Mouse (Mus musculus) hindbrain, embryonic 14.5 days (tissue): ENCODE results near the gene Il20ra. TPM values are rescaled to one million over a fixed set of nuclear protein-coding genes. Genes with fewer than 3 reads are reported as not detected.

ENCODE experiments used
- ATAC-seq: fragments of 200-750 bp; cut with Nextera tagmentation; 2 replicates; pipeline ENCODE4 v1.8.0; 2017; ENCODE audit warnings: moderate number of reproducible peaks, mild to moderate bottlenecking, moderate TSS enrichment, moderate library complexity; ENCODE audit not compliant: low FRiP score
- DNase-seq: peaks from one replicate; pipeline ENCODE4 v3.0.0-alpha.2; 2015; ENCODE audit warnings: low spot score
- H3K27ac ChIP-seq: fragments of 300-500 bp; sonication (generic); 2 replicates; pipeline ENCODE4 v1.5.1; 2014; ENCODE audit warnings: mild to moderate bottlenecking, moderate library complexity
- H3K27me3 ChIP-seq: fragments of 300-500 bp; sonication (generic); 2 replicates; pipeline ENCODE4 v1.6.1; 2014; ENCODE audit warnings: mild to moderate bottlenecking, low read length, mixed read lengths; ENCODE audit not compliant: control insufficient read depth, insufficient read depth
- H3K36me3 ChIP-seq: fragments of 300-500 bp; sonication (generic); replicated peaks from 2 replicates; pipeline ENCODE4 v1.6.1; 2014; ENCODE audit not compliant: control insufficient read depth, insufficient read depth
- H3K4me1 ChIP-seq: fragments of 300-500 bp; sonication (generic); replicated peaks from 2 replicates; pipeline ENCODE4 v1.6.1; 2014; ENCODE audit warnings: antibody characterized with exemption, low read length, mixed read lengths; ENCODE audit not compliant: control insufficient read depth, insufficient read depth
- H3K4me2 ChIP-seq: fragments of 300-500 bp; sonication (generic); replicated peaks from 2 replicates; pipeline ENCODE4 v1.6.1; 2014; ENCODE audit warnings: mild to moderate bottlenecking, moderate library complexity
- H3K4me3 ChIP-seq: fragments of 300-500 bp; sonication (generic); replicated peaks from 2 replicates; pipeline ENCODE4 v1.5.1; 2014; ENCODE audit warnings: mild to moderate bottlenecking, low read length
- H3K9ac ChIP-seq: fragments of 300-500 bp; sonication (generic); 2 replicates; pipeline ENCODE4 v1.6.1; 2014
- H3K9me3 ChIP-seq: fragments of 300-500 bp; sonication (generic); 2 replicates; pipeline ENCODE4 v1.6.1; 2016; ENCODE audit warnings: low read length; ENCODE audit not compliant: control insufficient read depth
- WGBS: fragments of 180-500 bp; shearing (Covaris S2); extraction: QIAGEN DNeasy Blood & Tissue Kit; methylation state at CpG from one replicate; pipeline ENCODE4 v1.1.7; 2014; 5-methylcytosine and 5-hydroxymethylcytosine counted together
- polyA plus RNA-seq: library from polyadenylated mRNA; unstranded; fragments of >200 nt; fragmentation: Nextera tagmentation; extraction: Ambion mirVana; gene quantifications from 2 replicates; pipeline ENCODE4 v1.2.1, GENCODE M21; 2014

Gene Il20ra
- polyA plus RNA-seq, 1 experiment from 2014 or later, result 0.27 TPM

DNA sequence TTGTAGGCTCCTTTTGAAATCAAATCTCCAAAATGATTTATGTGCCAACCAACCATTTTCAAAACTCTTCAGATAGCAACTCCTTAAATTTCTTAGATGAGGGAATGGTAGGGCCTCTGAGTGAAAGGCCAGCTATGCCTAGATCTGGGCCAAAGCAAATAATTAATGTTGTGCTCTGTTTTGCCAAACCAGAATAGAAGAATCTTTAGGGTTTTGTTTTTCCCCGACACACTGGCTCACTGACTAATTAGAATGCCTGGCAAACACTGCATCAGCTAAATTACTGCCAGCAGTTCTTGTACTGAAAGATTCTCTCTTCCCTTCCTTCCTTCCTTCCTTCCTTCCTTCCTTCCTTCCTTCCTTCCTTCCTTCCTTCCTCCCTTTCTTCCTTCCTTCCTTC, 13.0 kb upstream of the Il20ra start:
- Histone ChIP-seq H3K4me3 (no peak overlapping the region), H3K36me3 (no peaks in the 10 kb centered on the region), H3K4me2 (no peak overlapping the region), H3K27ac (no peak overlapping the region), H3K27me3 (no peaks in the 10 kb centered on the region), H3K9me3 (no peaks in the 10 kb centered on the region), H3K9ac (no peak overlapping the region), H3K4me1 (no peaks in the 10 kb centered on the region)
- WGBS, result 39% methylated on average over 1 of the region's 1 CpGs
- DNase-seq, result no peak
- ATAC-seq, result no peak

DNA sequence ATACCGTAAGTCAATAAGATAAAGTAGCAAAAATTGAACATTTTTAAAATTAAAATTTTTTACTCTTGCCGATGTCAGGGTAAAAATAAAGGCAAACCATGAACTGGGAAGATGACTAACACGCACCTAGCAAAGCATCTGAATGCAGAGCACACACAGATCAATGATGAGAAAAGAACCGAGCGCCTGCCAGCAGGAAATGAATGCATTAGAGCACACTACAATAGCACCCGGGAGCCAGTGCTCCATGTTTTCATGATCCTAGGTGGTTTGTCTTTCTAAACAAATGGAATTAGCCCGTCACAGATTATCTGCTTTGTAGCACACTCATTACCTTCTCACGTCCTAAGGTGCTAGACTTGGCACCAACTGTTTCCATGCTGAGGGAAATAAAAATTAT, 7.9 kb upstream of the Il20ra start:
- Histone ChIP-seq H3K4me3 (no peak overlapping the region), H3K4me1 (no peaks in the 10 kb centered on the region), H3K27me3 (no peaks in the 10 kb centered on the region), H3K9me3 (no peaks in the 10 kb centered on the region), H3K9ac (no peak overlapping the region), H3K36me3 (no peaks in the 10 kb centered on the region), H3K4me2 (no peak overlapping the region), H3K27ac (no peak overlapping the region)
- 37% methylated on average over 8 of the region's 8 CpGs for WGBS
- no peak for ATAC-seq
- DNase-seq, result no peak

DNA sequence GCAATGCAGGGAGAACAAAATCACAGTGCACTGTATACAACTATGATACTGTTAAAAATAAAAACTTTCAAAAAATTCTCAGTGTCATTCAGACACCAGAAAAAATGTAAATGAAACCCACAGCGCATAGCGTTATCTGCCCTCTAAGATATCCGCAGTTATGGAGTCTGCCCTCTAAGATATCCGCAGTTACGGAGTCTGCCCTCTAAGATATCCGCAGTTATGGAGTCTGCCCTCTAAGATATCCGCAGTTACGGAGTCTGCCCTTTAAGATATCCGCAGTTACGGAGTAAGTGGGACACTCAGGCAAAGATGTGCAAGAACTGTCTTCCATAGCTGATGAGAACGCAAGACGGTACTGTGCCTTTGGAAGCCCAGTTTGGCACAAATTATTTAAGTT, 4.6 kb upstream of the Il20ra start:
- Histone ChIP-seq H3K27ac (no peak overlapping the region), H3K9me3 (no peaks in the 10 kb centered on the region), H3K27me3 (peaks cover 13% of the 10 kb centered on the region), H3K4me2 (no peak overlapping the region), H3K4me1 (no peaks in the 10 kb centered on the region), H3K4me3 (no peak overlapping the region), H3K36me3 (no peaks in the 10 kb centered on the region), H3K9ac (no peak overlapping the region)
- WGBS, result 70% methylated on average over 12 of the region's 12 CpGs
- DNase-seq (no peak), ATAC-seq (no peak)

DNA sequence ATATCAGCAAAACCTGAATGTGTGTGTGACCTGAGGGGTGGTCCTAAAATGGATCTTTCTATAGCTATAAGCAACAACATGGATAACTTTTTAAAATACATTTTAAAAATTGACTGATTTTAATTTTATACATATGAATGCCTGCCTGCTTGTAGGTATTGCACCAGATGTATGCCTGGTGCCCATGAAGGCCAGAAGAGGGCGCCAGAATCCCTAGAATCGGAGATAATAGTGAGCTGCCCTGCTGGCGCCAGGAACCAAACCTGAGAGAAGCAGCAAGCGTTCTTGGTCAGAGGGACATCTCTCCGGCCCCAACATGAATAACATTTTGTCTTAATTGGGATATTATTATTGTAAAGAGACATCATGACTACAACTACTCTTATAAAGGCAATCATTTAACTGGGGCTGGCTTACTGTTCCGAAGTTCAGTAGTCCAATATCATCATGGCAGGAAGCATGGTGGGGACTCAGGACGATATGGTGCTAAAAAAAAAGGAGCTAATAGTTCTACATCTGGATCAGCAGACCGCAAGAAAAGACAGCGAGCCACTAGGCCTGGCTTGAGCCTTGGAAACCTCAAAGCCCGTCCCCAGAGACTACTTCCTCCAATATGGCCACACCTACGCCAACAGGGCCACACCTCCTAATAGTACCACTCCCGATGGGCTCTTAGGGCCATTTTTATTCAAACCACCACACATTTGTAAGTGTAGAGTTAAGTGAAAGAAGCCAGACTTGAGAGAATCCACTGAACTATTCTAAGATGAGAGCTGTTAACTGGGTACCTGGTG, 3.9 kb upstream of the Il20ra start:
- Histone ChIP-seq H3K9me3 (no peaks in the 10 kb centered on the region), H3K9ac (no peak overlapping the region), H3K27me3 (peaks cover 20% of the 10 kb centered on the region), H3K4me3 (no peak overlapping the region), H3K36me3 (no peaks in the 10 kb centered on the region), H3K4me2 (no peak overlapping the region), H3K27ac (no peak overlapping the region), H3K4me1 (no peaks in the 10 kb centered on the region)
- ATAC-seq (no peak), DNase-seq (no peak)
- 54% methylated on average over 12 of the region's 12 CpGs for WGBS

DNA sequence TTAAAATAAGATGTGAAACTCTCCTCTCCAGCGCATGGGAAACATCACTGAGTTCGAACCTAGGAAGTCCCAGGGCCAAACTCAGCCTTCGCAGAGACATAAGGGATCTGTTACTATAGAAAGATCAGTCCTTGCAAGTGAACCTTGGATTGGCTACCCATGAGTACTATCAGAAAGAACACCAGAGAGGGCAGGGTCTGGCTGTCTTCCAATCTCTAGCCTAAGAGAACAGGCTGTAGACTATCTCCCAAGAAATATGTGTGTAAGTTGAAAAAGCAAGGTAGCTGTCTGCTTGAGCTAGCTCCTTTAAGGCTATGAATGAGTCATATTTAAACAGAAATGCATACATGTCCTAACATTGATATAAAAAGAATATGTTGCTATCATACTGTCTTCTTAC, 1.4 kb upstream of the Il20ra start:
- WGBS, result 88% methylated on average over 3 of the region's 3 CpGs

DNA sequence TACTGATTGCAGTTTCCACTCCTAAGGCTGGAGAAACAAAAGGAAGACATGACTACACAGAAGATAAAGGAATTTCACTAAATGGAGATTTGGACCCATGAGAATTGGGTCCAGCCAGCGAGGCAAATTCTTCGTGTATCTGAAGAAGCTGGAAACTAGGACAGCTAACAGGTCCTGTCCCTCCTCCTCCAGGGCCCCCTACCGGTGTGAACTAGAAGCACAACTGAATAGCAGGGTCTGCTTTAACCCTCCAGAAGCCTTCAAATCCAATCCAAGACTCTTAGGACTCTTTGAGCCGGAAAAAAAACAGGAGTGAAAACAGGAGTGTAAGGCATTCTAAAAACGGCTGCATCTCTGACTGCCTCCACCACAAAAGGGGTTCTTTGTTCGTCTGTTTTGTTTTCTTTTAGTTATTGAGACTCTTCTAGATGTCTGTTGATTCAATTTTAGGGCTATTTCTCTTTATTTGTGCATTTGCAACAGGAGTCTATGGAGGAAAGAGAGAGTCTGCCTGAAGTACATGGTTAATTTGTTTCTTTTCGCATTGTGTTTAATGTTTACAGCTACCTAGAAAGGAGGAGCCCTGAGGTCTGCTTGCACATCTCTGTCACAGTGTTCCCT, 709 bp upstream of the Il20ra start:
- Histone ChIP-seq H3K4me1 (no peaks in the 10 kb centered on the region), H3K9me3 (no peaks in the 10 kb centered on the region), H3K27me3 (peaks cover 31% of the 10 kb centered on the region), H3K4me2 (peak overlapping the region; percentile 94), H3K4me3 (no peak overlapping the region), H3K36me3 (no peaks in the 10 kb centered on the region), H3K27ac (no peak overlapping the region), H3K9ac (no peak overlapping the region; the same call in 1 of the 2 replicates)
- no peak for ATAC-seq
- WGBS, result 43% methylated on average over 7 of the region's 7 CpGs
- no peak for DNase-seq

More for the DNA sequence above, 1.4 kb upstream of the Il20ra start:
- H3K9me3 ChIP-seq, result no peaks in the 10 kb centered on the region
- H3K9ac ChIP-seq, result no peak overlapping the region
- no peak overlapping the region for H3K4me3 ChIP-seq
- no peak for DNase-seq
- H3K36me3 ChIP-seq, result no peaks in the 10 kb centered on the region
- ATAC-seq, result no peak
- H3K4me2 ChIP-seq, result no peak overlapping the region
- no peak overlapping the region for H3K27ac ChIP-seq
- peaks cover 31% of the 10 kb centered on the region for H3K27me3 ChIP-seq
- H3K4me1 ChIP-seq, result no peaks in the 10 kb centered on the region

DNA sequence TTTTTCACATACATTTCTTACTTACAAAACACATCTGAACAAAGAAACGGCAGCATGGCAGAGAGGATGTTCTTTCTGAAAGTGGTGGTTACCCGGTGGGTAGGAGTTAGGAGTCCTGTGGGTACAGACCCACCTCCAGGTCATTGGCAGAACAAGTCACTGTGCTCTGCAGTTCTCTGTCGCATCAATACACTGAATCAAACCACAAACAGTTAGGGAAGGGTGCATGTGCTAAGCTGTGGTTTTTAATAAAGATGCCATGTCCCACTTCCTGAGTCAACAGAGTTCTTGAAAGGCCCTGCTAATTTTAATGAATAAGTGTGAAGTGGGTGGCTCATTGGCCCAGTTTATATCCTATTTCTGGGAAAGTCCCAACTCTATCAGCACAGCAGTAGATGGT, 6.3 kb downstream of the Il20ra start:
- WGBS, result 92% methylated on average over 3 of the region's 3 CpGs
- no peaks in the 10 kb centered on the region for H3K4me1 ChIP-seq

DNA sequence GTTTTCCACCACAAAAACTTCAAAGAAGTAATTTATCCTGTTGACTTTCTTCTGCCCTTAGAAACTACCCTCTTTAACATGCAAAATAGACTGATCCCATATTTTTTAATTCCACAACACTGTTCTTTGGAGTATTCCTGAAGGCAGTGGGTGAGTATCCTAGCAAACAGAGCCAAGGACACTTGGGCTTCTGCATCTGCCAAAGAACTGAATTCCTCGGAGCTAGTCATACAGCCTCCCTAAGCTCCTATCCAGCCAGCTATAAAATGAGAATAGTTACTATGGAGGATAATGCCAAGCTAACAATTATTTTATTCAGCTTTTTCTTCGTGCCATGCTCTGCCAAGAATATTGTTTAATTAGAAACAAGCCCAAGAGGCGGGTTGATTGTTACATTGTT, 9.9 kb downstream of the Il20ra start:
- Histone ChIP-seq H3K27ac (no peak overlapping the region), H3K36me3 (no peaks in the 10 kb centered on the region), H3K27me3 (no peaks in the 10 kb centered on the region), H3K9me3 (no peaks in the 10 kb centered on the region), H3K4me2 (no peak overlapping the region), H3K4me1 (no peaks in the 10 kb centered on the region), H3K9ac (no peak overlapping the region), H3K4me3 (no peak overlapping the region)
- no peak for DNase-seq
- 59% methylated on average over 3 of the region's 3 CpGs for WGBS
- ATAC-seq, result no peak

More for the DNA sequence above, 6.3 kb downstream of the Il20ra start:
- H3K36me3 ChIP-seq, result no peaks in the 10 kb centered on the region
- H3K27me3 ChIP-seq, result peaks cover 9% of the 10 kb centered on the region
- H3K4me3 ChIP-seq, result no peak overlapping the region
- DNase-seq (no peak), ATAC-seq (no peak)
- no peaks in the 10 kb centered on the region for H3K9me3 ChIP-seq
- no peak overlapping the region for H3K27ac ChIP-seq
- no peak overlapping the region for H3K9ac ChIP-seq
- H3K4me2 ChIP-seq, result no peak overlapping the region

DNA sequence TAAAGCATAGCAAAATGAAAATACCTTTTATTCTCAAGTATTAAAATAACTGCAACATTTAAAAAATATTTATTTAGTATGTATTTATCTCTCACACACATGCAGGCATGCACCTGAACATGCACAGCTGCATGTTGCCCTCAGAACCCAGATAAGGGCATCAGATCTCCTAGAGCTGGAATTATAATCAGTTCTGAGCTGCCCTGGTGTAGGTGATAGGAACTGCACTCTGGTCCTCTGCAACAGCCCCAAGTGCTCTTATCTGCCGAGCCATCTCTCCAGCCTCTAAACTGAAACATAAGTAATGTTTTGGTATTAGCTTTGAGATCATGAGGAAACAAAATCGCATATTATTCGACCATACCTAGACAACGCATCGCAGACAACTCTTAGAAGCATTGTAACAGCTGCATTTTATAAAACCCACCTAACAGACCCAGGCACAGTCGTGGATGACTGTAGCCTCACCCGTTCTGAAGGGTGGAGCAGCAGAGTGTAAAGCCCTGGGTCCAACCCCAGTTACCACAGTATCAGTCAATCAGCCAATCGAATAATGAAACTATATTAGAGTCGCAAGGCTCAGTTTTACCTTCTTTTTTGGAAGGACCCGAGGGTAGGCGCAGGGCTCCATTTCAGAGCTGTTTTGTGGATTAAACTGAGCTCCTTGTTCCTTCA, 11.9 kb downstream of the Il20ra start:
- no peak overlapping the region for H3K4me2 ChIP-seq

More for the DNA sequence above, 11.9 kb downstream of the Il20ra start:
- H3K36me3 ChIP-seq, result no peaks in the 10 kb centered on the region
- H3K4me3 ChIP-seq, result no peak overlapping the region
- H3K27me3 ChIP-seq, result no peaks in the 10 kb centered on the region
- DNase-seq (no peak), ATAC-seq (no peak)
- H3K9ac ChIP-seq, result no peak overlapping the region
- H3K4me1 ChIP-seq, result no peaks in the 10 kb centered on the region
- no peak overlapping the region for H3K27ac ChIP-seq
- no peaks in the 10 kb centered on the region for H3K9me3 ChIP-seq
- WGBS, result 95% methylated on average over 11 of the region's 11 CpGs
